Mouse (Mus musculus): ENCODE measurements around the gene Kcnd1.
"Not testable (repeated sequence)": the region's sequence is repeated elsewhere in the genome, so short reads cannot be mapped to it uniquely, and the experiment has no call there.

The Kcnd1 gene

GRCm38 (mm10) chrX:7821865-7822779 is at the start of gene Kcnd1:
Kcnd1 (plus strand) TSS chrX:7822289.
- peak; percentile 20 to 49 for DNase-seq

GRCm38 (mm10) chrX:7772766-7773165 is 49.3 kb upstream of the Kcnd1 start:
- DNase-seq = peak in 1 of 2 experiments; percentile 29

- no peak for DNase-seq
Measured at GRCm38 (mm10) chrX:7775501-7776205, 46.4 kb upstream of the Kcnd1 start.

GRCm38 (mm10) chrX:7776329-7777082 is 45.6 kb upstream of the Kcnd1 start:
- DNase-seq = peak; percentile 29 to 58

- DNase-seq = no peak
Measured at GRCm38 (mm10) chrX:7778450-7779244, 43.4 kb upstream of the Kcnd1 start.

- no peak for DNase-seq
Measured at GRCm38 (mm10) chrX:7779294-7779693, 42.8 kb upstream of the Kcnd1 start.

GRCm38 (mm10) chrX:7782603-7783092 is 39.4 kb upstream of the Kcnd1 start:
- DNase-seq = no peak

- peak; percentile 80 for DNase-seq
Measured at GRCm38 (mm10) chrX:7789542-7790136, 32.5 kb upstream of the Kcnd1 start, which contains the start of gene Gripap1. Gripap1 (plus strand) TSS chrX:7789765.

- no peak for DNase-seq
Measured at GRCm38 (mm10) chrX:7790309-7790708, 31.8 kb upstream of the Kcnd1 start.

GRCm38 (mm10) chrX:7793361-7793760 is 28.7 kb upstream of the Kcnd1 start:
- no peak for DNase-seq

- DNase-seq = peak; percentile 23 to 41
Measured at GRCm38 (mm10) chrX:7795016-7795415, 27.1 kb upstream of the Kcnd1 start.

- no peak for DNase-seq
Measured at GRCm38 (mm10) chrX:7797327-7797726, 24.8 kb upstream of the Kcnd1 start.

GRCm38 (mm10) chrX:7802157-7802556 is 19.9 kb upstream of the Kcnd1 start:
- DNase-seq = not testable (repeated sequence)

- peak in 1 of 2 experiments; percentile 46 for DNase-seq
Measured at GRCm38 (mm10) chrX:7815016-7815415, 7.1 kb upstream of the Kcnd1 start.

- DNase-seq = no peak
Measured at GRCm38 (mm10) chrX:7837146-7837545, 15.1 kb downstream of the Kcnd1 start.

- no peak for DNase-seq
Measured at GRCm38 (mm10) chrX:7840842-7841162, 18.7 kb downstream of the Kcnd1 start.

GRCm38 (mm10) chrX:7841163-7842162 is 19.4 kb downstream of the Kcnd1 start, which contains the start of gene Otud5:
Otud5 (plus strand) TSS chrX:7841364.
- DNase-seq = peak; percentile 94 to 98

- peak; percentile 37 to 38 for DNase-seq
Measured at GRCm38 (mm10) chrX:7842318-7842717, 20.2 kb downstream of the Kcnd1 start.

- no peak for DNase-seq
Measured at GRCm38 (mm10) chrX:7847845-7848244, 25.8 kb downstream of the Kcnd1 start.

GRCm38 (mm10) chrX:7854578-7854977 is 32.5 kb downstream of the Kcnd1 start:
- peak; percentile 31 to 47 for DNase-seq
